Mouse (Mus musculus) WW6 (cell line): ENCODE data around the gene Caln1.
A peak's percentile ranks its signal among the peaks of the same experiment; 100 is the strongest.

Source experiments
- DNase-seq: peaks from one replicate; pipeline ENCODE4 v3.0.0-alpha.2; 2013; ENCODE audit warnings: low read depth, low spot score

Caln1 gene

GRCm38 (mm10) chr5:130394386-130394785, 25.1 kb downstream of the Caln1 start:
- no peak for DNase-seq

- DNase-seq, result no peak
These were observed 25.9 kb downstream of the Caln1 start for GRCm38 (mm10) chr5:130395142-130395541.

- DNase-seq, result no peak
These were observed 31.1 kb downstream of the Caln1 start for GRCm38 (mm10) chr5:130400136-130400917.

GRCm38 (mm10) chr5:130405201-130405600, 35.9 kb downstream of the Caln1 start:
- peak; percentile 13 for DNase-seq

- no peak for DNase-seq
These were observed 40.5 kb downstream of the Caln1 start for GRCm38 (mm10) chr5:130409706-130410105.

DNA sequence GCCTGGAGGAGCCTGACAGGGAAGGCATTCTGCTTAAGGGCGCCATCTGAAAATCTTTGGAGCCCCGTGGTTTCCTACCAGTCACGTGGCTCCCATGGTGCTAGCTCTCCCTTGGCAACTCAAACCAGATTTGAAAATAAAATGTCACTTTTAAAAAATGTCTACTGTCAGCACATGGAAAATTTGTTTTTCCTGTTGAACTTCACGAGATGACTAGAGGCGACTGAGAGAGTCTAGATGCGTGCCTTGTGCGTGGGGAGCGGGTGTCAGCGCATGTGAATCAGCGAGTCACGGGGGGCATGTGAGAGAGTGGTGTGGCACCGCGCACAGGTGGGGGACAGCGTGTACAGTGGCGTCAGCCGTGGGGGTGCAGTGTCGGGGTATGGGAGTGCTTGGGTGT, 42.3 kb downstream of the Caln1 start:
- DNase-seq, result no peak

DNA sequence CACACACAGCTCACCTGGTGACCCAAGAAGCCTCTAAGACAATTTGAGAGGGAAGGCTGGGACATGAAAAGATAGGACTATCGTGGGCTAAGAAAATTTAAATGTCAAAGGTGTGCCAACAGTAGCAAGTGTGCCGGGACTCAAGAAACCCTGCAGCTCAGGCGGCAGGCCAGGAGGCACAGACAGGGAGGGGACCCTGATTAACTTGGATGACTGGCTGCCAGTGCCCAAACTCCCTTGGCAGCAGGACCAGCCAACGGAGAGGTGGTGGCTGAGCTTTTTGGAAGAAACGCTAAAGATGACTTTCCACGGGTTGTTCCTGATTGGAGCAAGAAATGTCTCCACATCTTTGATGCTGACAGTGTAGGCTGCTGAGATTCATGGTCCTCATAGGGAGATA, 78.2 kb downstream of the Caln1 start:
- no peak for DNase-seq

- no peak for DNase-seq
These were observed 79.2 kb downstream of the Caln1 start for GRCm38 (mm10) chr5:130448491-130448890.

DNA sequence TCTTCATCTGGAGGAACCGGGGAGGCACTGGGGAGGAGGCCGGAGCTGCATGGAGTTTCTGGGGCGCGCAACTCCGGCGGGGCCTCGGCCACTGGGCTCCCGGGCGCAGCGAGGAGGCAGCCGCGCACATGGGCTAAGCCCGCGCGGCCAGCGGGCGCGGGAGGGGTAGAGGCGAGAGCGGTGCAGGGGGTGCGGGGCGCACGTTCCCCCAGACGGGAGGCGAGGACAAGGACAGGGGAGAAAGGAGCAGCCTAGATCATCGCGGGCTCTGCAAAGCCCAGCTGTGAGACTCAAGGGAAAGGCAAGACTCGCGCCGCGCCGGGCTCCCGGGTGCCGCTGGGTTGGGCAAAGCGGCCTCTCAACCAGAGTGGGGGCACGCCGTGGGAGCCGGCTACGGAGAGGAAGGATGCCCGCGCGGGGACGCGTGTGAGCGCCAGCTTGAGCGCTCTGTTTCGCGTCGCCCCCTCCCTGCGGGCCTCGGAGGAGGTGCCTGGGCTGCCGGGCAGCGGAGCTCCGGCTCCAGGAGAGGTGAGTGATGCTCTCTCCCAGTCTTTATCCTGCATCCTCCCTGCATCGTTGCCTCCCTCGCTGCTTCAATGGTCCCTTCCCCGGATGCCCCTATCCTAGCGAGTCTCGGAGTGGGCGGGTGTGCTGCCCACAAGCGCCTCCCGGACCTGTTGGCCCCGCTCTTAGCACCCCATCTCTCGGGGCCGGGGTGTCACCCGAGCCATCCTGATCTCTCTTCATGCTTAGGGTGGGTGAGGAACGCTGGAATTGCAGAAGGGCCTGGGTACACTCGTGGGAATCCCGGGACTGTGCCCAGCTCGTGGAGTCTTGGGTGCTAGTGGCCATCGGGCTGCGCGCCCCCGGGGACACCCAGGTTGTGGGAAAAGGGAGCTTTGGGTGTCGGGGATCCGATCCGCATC, 79.9 kb downstream of the Caln1 start:
- DNase-seq, result no peak

DNA sequence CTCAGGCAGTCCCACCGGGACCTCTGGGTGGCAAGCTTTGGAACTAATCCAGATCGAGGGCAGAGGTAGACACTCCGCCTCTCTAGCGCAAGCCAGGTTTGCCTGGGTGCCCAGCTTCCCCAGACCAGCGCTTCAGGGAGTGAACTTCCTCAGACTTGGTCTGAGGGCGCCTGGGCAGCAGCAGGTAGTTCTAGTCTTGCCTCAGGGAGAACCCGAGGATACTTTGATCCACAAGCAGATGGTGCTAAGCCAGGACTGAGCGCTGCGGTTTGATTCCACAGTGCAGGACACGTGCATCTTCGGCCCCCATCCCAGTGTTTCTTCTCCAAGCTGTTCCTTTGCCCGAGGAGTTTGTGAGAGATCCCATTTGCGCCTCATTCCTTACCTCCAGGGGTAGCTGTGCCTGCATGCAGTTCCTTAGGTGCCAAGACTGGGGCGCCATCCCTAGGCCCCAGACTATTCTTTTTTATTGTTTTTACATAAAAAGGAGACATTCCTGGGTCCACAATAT, 80.8 kb downstream of the Caln1 start:
- no peak for DNase-seq

GRCm38 (mm10) chr5:130458076-130458475, 88.8 kb downstream of the Caln1 start:
- no peak for DNase-seq

DNA sequence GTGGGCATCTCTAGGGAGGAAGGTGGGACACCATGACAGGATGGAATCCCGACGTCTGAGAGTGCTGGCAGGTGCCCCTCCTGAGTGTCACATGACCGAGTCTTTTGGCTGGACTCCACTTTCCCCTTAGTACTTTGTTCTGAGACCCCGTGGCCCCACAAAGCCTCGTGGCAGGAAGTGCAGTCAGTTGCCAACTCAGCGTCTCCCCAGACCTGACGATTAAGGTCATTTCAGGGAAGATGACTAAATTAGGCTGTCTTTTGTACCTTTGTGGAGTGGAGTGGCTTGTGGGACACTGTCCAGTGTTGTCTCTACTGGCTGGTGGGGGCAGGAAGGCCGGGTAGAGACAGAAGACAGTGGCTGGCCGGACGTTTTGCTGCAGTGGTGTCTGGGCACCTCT, 103.0 kb downstream of the Caln1 start:
- no peak for DNase-seq

DNA sequence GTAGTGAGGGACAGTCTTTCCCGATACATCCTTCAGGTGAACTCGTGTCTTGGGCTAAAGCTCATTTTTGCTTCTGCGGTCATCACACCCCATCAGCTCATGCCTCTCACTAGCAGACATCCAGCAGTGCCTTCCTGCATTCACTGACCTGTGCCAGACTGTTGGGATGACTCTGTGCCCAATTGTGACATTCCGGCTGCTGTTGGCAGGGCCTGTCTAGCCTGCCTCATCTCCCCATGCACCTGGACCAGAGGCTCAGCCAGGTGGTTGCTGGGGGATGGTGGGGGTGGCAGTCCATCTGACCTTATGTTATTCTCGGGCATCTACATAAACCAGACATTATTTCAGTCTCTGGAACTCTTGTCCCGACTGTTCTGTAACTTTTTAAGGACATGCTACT, 105.6 kb downstream of the Caln1 start:
- no peak for DNase-seq

DNA sequence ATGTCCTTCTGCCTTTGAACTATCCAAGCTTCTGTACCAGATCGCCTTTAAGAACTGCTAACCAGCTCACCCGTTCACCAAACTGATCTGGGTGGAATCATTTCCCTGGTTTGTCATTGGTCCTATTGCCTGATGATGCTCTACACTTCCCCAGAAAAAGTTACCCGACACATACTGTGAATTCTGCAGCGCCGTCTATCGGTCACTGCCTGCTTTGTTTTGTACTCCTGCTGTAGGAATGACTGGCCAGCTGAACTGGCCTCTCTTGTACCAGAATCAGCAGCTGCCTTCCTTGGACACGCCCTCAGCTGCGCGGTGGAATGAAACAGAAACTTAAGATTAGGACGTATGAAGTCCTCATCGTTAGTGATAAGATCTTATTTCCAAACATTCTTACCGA, 107.5 kb downstream of the Caln1 start:
- no peak for DNase-seq

DNA sequence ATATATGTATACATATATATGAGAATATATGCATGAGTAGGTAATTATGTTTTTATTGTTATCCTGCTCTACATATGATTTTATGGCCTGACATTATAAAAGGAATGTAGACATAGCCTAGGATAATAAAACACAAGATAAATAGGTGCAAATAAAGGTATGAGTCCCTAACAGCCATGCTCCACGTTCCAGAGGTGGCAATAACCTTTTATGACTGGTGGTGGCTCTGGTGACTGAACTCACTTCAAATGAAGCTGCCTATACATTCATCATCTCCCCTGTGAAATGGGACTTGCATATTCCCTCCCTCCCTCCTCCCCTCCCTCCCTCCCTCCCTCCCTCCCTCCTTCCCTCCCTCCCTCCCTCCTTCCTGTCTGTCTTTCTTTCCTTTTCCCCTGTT, 111.0 kb downstream of the Caln1 start:
- no peak for DNase-seq

- DNase-seq, result no peak
These were observed 122.2 kb downstream of the Caln1 start for GRCm38 (mm10) chr5:130491471-130491870.

- no peak for DNase-seq
These were observed 123.0 kb downstream of the Caln1 start for GRCm38 (mm10) chr5:130492305-130492704.

DNA sequence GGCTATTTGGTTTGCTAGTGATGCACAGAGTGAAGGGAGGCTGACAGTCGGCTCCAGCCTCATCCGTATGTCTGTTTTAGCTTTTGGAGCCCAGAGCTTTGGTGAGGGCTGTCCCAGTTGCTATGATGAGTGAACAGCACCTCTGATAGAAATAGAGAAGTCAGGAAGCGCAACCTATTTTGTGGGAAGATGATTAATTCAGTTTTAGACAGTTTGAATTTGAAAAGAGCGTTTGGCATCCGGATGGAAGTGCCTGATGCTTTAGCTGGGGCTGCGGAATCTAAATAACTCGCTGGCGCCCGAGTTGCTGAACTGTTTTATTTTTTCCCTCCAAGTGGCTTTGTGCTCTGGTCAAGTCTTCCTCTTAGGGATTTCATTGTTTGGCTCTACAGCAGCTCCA, 133.3 kb downstream of the Caln1 start:
- no peak for DNase-seq

- no peak for DNase-seq
These were observed 135.6 kb downstream of the Caln1 start for GRCm38 (mm10) chr5:130504891-130505290.

DNA sequence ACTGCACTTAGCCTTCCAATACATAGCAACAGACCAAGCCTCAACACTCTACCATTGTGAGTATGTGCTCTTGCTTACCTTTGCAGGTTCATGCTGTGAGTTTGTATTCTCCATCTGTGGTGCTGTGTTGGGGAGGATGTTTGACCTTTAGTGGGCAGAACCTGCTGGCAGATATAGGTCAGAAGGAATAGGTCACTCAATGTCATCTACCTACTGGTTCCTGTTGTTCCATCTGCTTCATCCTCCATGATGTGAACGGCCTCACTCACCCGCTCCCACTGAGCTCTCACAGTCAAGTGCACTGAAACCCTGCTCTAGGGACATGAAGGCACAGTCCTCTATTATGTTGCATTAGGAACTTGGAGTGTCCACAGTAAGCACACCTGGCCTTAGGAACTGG, 141.3 kb downstream of the Caln1 start:
- DNase-seq, result no peak

DNA sequence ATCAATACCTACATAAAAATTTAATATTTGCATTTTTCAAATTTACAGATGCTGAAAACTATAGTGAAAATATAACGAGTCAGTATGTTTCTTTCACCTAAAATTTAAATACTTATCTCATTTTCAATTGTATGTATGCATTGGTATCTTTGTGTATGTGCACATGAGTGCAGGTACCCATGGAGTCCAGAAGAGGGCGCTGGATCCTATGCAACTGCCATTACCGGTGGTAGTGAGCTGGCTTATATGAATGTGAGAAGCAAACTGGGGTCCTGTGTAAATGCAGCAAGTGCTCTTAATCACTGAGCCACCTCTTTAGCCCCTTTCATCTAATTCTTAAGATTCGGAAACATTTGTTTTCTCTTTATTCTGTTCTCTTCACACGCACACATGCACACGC, 146.1 kb downstream of the Caln1 start:
- no peak for DNase-seq

DNA sequence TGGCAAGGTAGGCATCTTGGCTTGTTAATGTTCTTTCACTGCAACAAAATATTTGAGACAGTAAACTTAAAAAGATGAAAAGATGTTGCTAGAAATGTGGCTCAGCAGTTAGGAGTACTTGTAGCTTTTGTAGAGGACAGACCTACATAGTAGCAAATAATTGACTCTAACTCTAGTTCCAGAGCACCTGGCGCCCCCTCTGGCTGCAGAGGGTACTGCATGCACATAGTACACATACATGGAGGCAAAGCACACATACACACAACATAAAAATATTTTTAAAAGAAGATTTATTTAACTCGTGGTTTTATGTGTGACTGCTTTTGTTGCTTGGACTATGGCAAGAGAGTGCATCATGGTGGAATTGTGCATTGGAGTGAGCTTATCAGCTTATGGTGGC, 151.3 kb downstream of the Caln1 start:
- DNase-seq, result no peak

DNA sequence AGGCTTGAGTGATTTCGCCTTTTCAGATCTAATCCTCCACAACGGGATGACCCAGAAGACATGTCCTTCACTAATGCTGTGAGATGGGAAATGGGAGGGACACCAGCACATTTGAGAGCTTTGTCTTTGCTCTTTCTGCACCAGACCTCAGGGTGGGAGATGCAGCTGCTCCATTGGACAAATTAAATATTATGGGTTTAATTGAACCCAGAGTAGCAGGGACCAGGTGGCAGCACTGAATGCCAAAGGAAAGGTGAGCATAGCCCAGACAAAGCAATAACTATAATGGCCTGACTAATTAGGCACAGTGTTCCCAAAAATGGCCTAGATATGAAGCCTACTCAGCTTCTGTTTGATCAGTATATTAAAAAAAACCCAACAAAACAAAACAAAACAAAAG, 158.2 kb downstream of the Caln1 start:
- DNase-seq, result no peak
